Mouse (Mus musculus) bone marrow, adult 2 months (tissue): ENCODE measurements around the gene Nolc1. TPM values are rescaled to one million over a fixed set of nuclear protein-coding genes. Genes with fewer than 3 reads are reported as not detected.

Experiments
- H3K27ac ChIP-seq: fragments of 200-500 bp; 2 replicates; pipeline ENCODE4 v1.5.1; 2012; ENCODE audit warnings: low read depth, mild to moderate bottlenecking, control low read depth, inconsistent platforms, low read length; ENCODE audit not compliant: control insufficient read depth, poor library complexity, insufficient read depth
- H3K4me1 ChIP-seq: fragments of 200-500 bp; 2 replicates; pipeline ENCODE4 v1.6.1; 2011; ENCODE audit warnings: low read length; ENCODE audit not compliant: control insufficient read depth, insufficient read depth
- H3K4me3 ChIP-seq: fragments of 200-500 bp; replicated peaks from 2 replicates; pipeline ENCODE3; 2011; ENCODE audit warnings: mild to moderate bottlenecking, low read depth, low read length, control low read depth; ENCODE audit not compliant: control insufficient read depth
- CTCF ChIP-seq: fragments of 200-500 bp; IDR thresholded peaks from 2 replicates; pipeline ENCODE4 v1.5.1; 2011; ENCODE audit warnings: low read length, control low read depth; ENCODE audit not compliant: control insufficient read depth, insufficient read depth
- POLR2A ChIP-seq: fragments of 200-500 bp; IDR thresholded peaks from 2 replicates; pipeline ENCODE4 v1.6.1; 2011; ENCODE audit warnings: low read depth, mild to moderate bottlenecking, control low read depth, low read length, borderline replicate concordance; ENCODE audit not compliant: control insufficient read depth
- WGBS: fragments of 180-500 bp; shearing (Covaris S2); methylation state at CpG from one replicate; pipeline ENCODE4 v1.1.7; 2018; 5-methylcytosine and 5-hydroxymethylcytosine counted together
- polyA plus RNA-seq: library from polyadenylated mRNA; stranded (reverse); fragments of >200 nt; gene quantifications from 2 replicates; pipeline ENCODE4 v1.2.4, GENCODE M21; 2011; ENCODE audit warnings: low replicate concordance; ENCODE audit not compliant: missing spikeins, insufficient read depth, insufficient read length

Nolc1 gene
- polyA plus RNA-seq, 1 experiment: 52.2 TPM

- Histone ChIP-seq H3K27ac (no peak overlapping the region), H3K4me3 (no peak overlapping the region), H3K4me1 (no peaks in the 10 kb centered on the region)
- 80% methylated on average over 7 of the region's 7 CpGs for WGBS
- TF ChIP-seq POLR2A (no peak), CTCF (no peak)
Observed at GRCm38 (mm10) chr19:46087871-46088270, 12.2 kb downstream of the Nolc1 start.

GRCm38 (mm10) chr19:46091641-46092040, 16.0 kb downstream of the Nolc1 start:
- Histone ChIP-seq H3K27ac (no peak overlapping the region), H3K4me1 (no peaks in the 10 kb centered on the region), H3K4me3 (no peak overlapping the region)
- TF ChIP-seq CTCF: no peak
- TF ChIP-seq POLR2A: no peak
- WGBS: 85% methylated on average over 4 of the region's 4 CpGs

- 87% methylated on average over 2 of the region's 2 CpGs for WGBS
- TF ChIP-seq POLR2A (no peak), CTCF (no peak)
- Histone ChIP-seq H3K4me3 (no peak overlapping the region), H3K4me1 (no peaks in the 10 kb centered on the region), H3K27ac (no peak overlapping the region)
Observed at GRCm38 (mm10) chr19:46094144-46094543, 18.5 kb downstream of the Nolc1 start.

GRCm38 (mm10) chr19:46095291-46095690, 19.6 kb downstream of the Nolc1 start:
- TF ChIP-seq POLR2A (no peak), CTCF (no peak)
- Histone ChIP-seq H3K27ac (no peak overlapping the region), H3K4me1 (no peaks in the 10 kb centered on the region), H3K4me3 (no peak overlapping the region)
- WGBS: 81% methylated on average over 4 of the region's 4 CpGs

GRCm38 (mm10) chr19:46096396-46096795, 20.7 kb downstream of the Nolc1 start:
- Histone ChIP-seq H3K4me1 (no peaks in the 10 kb centered on the region), H3K27ac (no peak overlapping the region), H3K4me3 (no peak overlapping the region)
- WGBS: 81% methylated on average over 5 of the region's 5 CpGs
- no peak for TF ChIP-seq POLR2A

- no peak overlapping the region for H3K27ac ChIP-seq
- no peaks in the 10 kb centered on the region; the same call in 1 of the 2 replicates for H3K4me1 ChIP-seq
- 89% methylated on average over 3 of the region's 3 CpGs for WGBS
- TF ChIP-seq POLR2A (no peak), CTCF (no peak)
- H3K4me3 ChIP-seq: no peak overlapping the region
Observed at GRCm38 (mm10) chr19:46099561-46099960, 23.9 kb downstream of the Nolc1 start.

GRCm38 (mm10) chr19:46103437-46104186, 27.9 kb downstream of the Nolc1 start:
- peaks cover 2% of the 10 kb centered on the region for H3K4me1 ChIP-seq
- 74% methylated on average over 6 of the region's 6 CpGs for WGBS
- TF ChIP-seq CTCF (no peak), POLR2A (no peak)
- H3K4me3 ChIP-seq: no peak overlapping the region
- H3K27ac ChIP-seq: no peak overlapping the region

- 66% methylated on average over 2 of the region's 2 CpGs for WGBS
- TF ChIP-seq POLR2A (no peak), CTCF (no peak)
- peaks cover 2% of the 10 kb centered on the region for H3K4me1 ChIP-seq
- no peak overlapping the region for H3K4me3 ChIP-seq
- H3K27ac ChIP-seq: no peak overlapping the region
Observed at GRCm38 (mm10) chr19:46104187-46104557, 28.5 kb downstream of the Nolc1 start.

- no peak overlapping the region for H3K4me3 ChIP-seq
- no peak for TF ChIP-seq POLR2A
- no peak for TF ChIP-seq CTCF
- H3K27ac ChIP-seq: peak overlapping the region; percentile 50
- H3K4me1 ChIP-seq: peaks cover 3% of the 10 kb centered on the region
- 49% methylated on average over 2 of the region's 2 CpGs for WGBS
Observed at GRCm38 (mm10) chr19:46110214-46110613, 34.6 kb downstream of the Nolc1 start.
